Mouse (Mus musculus) lung, adult 2 months (tissue): ENCODE data around the gene Smg9.

Source experiments
- CTCF ChIP-seq: fragments of 200-500 bp; IDR thresholded peaks from 2 replicates; pipeline ENCODE4 v1.5.1; 2011; ENCODE audit warnings: mild to moderate bottlenecking, low read length, control low read depth; ENCODE audit not compliant: insufficient read depth
- POLR2A ChIP-seq: fragments of 200-500 bp; IDR thresholded peaks from 2 replicates; pipeline ENCODE4 v1.6.1; 2011; ENCODE audit warnings: low read depth, mild to moderate bottlenecking, control low read depth, low read length, borderline replicate concordance; ENCODE audit errors: extremely low read depth

- TF ChIP-seq POLR2A (no peak), CTCF (no peak)
Measured at GRCm38 (mm10) chr7:24400082-24400452, 648 bp downstream of the Smg9 start.
